Mouse (Mus musculus) heart, postnatal 0 days (tissue): ENCODE measurements around the gene Anxa6.

Experiments
- CTCF ChIP-seq: IDR thresholded peaks from 2 replicates; pipeline ENCODE4 v1.5.1; 2016; ENCODE audit warnings: antibody characterized with exemption, control low read depth, low read depth
- EP300 ChIP-seq: IDR thresholded peaks from 2 replicates; pipeline ENCODE4 v1.6.1; 2016; ENCODE audit warnings: antibody characterized with exemption, low read depth

GRCm38 (mm10) chr11:54996176-54996575 lies 37.1 kb downstream of the Anxa6 start:
- TF ChIP-seq CTCF (no peak), EP300 (no peak)
